Mouse (Mus musculus): ENCODE measurements around the gene Ube4b.

GRCm38 (mm10) chr4:149458526-149458925 is 32.0 kb upstream of the Ube4b start:
- TF ChIP-seq POLR2A (IDR thresholded peaks at IDR 0.05; ENCODE audit: control insufficient read depth in 1 of 2, insufficient read depth in 1 of 2, low read depth in 1 of 2, low read length in 2 of 2, poor library complexity in 1 of 2) (no peak), NRF1 (IDR thresholded peaks at IDR 0.05; ENCODE audit: insufficient read depth, low read depth, low read length, poor library complexity, severe bottlenecking) (no peak), CTCF (IDR thresholded peaks at IDR 0.05 in 2 of 3, conservative IDR thresholded peaks at IDR 0.05 in 1 of 3; ENCODE audit: control insufficient read depth in 1 of 3, insufficient read depth in 1 of 3, low read depth in 2 of 3, low read length in 3 of 3, poor library complexity in 1 of 3, severe bottlenecking in 1 of 3) (no peak), RCOR1 (IDR thresholded peaks at IDR 0.05; ENCODE audit: low read depth, low read length) (no peak), GATA1 (IDR thresholded peaks at IDR 0.05; ENCODE audit: low read depth, low read length) (no peak), USF2 (IDR thresholded peaks at IDR 0.05; ENCODE audit: borderline replicate concordance in 1 of 2, insufficient read depth in 1 of 2, low read depth in 1 of 2, low read length in 2 of 2) (no peak)

All from MEL (cell line).